Mouse (Mus musculus): ENCODE data around the gene Tectb.

DNA sequence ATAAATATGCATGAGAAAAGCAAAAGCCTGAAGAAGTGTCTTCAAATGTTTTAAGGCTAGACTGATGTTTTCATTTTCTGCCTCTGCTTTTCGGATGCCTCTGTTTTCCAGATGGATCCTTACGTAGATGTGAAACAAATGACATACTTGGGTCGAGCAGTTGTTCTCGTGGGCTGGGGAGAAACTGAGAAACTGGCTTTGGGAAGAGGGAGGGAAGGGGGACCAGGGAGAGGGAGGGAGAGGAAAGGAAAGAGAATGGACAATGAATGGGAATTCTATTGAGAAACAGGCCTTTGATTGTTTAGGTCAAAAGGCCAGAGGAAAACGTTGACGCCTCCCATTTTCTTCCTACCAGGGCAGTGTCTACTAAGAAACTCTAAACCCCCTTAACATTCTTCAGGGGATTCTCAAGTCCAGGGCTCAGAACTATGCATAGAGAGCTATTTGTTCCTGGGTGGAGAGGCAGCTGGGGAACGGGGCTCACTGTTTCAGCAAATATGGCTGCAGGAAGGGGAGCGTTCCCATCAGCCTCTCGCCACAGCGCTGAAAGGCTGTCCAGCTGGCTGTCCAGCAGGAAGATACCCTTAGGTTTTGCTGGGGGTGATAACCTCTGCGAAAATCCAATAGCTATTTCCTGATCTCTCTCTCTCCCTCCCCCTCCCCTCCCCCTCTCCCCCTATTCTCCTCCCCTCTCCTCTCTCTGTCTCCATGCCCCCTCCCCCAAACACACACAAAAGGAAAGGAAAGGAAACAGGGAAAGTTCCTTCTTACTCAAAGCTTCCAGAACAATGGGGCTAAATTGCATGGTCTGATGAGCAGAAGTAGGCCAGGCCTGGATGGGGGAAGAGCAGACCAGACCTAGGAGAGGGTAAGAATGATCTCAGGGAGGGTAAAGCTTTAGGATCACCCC, 36.9 kb upstream of the Tectb start:
- no peak for TF ChIP-seq CTCF (IDR thresholded peaks at IDR 0.05; ENCODE audit: borderline replicate concordance, insufficient read depth, low read depth, low read length)
- TF ChIP-seq POLR2A (IDR thresholded peaks at IDR 0.05; ENCODE audit: borderline replicate concordance, insufficient read depth, low read length), result no peak

All from cerebellum, adult 2 months (tissue).